Mouse (Mus musculus): ENCODE results near the gene Gcc1.

GRCm38 (mm10) chr6:28369966-28370683, 58.1 kb downstream of the Gcc1 start:
- TF ChIP-seq CTCF (IDR thresholded peaks at IDR 0.05; ENCODE audit: low read depth) (no peak), EP300 (IDR thresholded peaks at IDR 0.05; ENCODE audit: low read depth) (no peak)

Data from heart, postnatal 0 days (tissue).